Mouse (Mus musculus) retina, adult 2 months (tissue): ENCODE data around the gene Nemp2.
"Not testable (repeated sequence)": the region's sequence is repeated elsewhere in the genome, so short reads cannot be mapped to it uniquely, and the experiment has no call there.

Source experiments
- DNase-seq: peaks from one replicate; pipeline ENCODE4 v3.0.0-alpha.2; 2012; ENCODE audit warnings: low read depth, low spot score

Nemp2 gene

DNA sequence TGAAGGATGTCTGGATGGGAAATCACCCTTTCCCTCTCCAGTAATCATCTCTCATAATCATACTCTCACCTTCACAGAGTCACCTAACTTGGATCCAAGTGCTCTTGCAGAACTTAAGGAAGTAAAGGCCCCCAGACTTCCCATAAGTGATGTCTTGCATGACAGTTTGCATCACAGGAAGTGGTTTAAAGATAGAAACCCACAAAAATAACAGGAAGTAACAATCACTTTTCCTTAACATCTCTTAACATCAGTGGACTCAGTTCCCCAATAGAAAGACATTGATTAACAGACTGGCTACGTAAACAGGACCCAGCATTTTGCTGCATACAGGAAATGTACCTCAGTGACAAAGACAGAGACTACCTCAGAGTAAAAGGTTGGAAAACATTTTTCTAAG is 22.9 kb downstream of the Nemp2 start:
- DNase-seq = no peak

- DNase-seq = no peak
Measured at GRCm38 (mm10) chr1:52655153-52655552, 24.6 kb downstream of the Nemp2 start.

DNA sequence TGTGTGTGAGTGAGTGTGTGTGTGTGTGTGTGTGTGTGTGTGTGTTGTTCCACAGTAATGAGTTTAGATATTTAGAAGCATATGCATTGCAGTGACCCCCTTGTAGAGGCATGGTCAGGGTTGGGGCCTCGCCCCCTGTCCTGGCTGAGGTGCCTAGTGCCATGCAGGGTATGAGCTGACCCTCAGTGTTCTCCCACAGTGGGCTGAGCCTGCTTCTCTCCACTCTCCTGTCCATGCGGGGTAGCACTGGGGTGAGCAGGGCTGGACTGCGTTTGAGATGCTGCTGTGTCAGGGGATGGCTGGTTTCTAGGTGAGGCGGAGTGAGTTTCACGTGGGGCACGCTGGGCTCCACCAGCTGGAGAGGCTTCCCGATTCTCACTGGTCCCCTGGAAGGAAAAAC is 27.7 kb downstream of the Nemp2 start:
- DNase-seq = no peak

- no peak for DNase-seq
Measured at GRCm38 (mm10) chr1:52660278-52660677, 29.8 kb downstream of the Nemp2 start.

DNA sequence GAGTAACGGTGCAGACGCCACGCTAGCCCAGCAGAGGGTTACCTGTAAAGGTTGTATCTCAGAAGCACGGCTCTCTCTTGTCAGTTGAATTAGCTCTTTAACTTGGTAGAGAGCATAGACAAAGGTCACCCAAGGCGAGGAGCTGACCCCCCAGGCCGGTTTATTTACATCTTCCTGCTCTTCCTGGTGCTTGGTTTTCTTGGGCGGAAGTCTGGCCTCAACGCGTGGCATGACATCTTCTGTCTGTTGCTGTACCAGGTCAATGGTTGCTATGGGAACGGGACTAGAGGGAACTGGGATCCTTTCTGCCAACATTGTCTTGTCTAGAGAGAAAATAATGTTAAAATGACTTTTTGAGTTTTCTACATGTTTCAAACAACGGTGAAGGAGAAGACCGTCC is 30.3 kb downstream of the Nemp2 start:
- no peak for DNase-seq

- no peak for DNase-seq
Measured at GRCm38 (mm10) chr1:52663228-52663627, 32.7 kb downstream of the Nemp2 start.

DNA sequence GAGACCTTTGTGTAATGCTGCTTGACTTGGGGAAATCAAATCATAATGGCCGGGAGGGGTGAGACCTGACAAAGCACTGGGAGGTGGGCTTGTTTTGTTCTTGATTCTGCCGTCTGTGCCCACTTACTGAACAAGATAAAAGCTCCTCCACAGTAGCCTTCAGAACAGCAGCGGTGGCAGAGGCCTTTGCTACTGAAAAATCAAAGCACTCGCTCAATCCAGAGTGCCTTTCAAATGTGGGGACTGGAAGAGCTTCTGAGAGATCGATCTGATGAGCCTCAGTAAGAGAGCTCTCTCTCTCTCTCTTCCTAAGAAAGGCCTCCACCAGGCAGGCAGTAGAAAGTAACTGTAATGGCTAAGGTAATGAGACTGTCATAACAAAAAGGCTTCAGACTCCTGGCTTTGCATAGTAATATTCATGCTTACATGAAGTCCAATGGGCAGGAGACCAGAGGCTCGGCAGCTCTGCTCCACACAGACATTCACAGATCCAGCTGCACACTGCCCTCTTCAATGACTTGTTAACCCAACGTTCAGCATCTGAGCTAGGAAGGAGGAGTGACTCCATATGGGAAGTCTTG is 38.3 kb downstream of the Nemp2 start:
- no peak for DNase-seq

DNA sequence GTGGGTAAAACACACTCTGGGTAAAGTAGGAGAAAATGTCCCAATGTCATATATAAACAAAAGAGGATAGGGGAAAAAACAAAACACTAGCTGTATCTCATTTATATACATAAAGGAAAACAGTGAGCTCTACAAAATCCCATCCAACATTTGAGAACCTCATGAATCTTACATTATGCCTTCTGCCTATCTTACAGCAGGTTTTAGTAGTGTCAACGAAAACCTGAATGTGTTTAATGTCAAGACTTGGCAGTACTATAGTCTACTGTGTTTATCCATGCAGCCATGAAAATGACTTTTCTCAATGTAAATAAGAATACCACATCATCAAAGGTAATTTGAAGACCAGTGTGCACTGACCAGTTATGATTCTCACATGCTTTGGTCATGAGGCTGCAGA is 39.4 kb downstream of the Nemp2 start:
- DNase-seq = no peak

DNA sequence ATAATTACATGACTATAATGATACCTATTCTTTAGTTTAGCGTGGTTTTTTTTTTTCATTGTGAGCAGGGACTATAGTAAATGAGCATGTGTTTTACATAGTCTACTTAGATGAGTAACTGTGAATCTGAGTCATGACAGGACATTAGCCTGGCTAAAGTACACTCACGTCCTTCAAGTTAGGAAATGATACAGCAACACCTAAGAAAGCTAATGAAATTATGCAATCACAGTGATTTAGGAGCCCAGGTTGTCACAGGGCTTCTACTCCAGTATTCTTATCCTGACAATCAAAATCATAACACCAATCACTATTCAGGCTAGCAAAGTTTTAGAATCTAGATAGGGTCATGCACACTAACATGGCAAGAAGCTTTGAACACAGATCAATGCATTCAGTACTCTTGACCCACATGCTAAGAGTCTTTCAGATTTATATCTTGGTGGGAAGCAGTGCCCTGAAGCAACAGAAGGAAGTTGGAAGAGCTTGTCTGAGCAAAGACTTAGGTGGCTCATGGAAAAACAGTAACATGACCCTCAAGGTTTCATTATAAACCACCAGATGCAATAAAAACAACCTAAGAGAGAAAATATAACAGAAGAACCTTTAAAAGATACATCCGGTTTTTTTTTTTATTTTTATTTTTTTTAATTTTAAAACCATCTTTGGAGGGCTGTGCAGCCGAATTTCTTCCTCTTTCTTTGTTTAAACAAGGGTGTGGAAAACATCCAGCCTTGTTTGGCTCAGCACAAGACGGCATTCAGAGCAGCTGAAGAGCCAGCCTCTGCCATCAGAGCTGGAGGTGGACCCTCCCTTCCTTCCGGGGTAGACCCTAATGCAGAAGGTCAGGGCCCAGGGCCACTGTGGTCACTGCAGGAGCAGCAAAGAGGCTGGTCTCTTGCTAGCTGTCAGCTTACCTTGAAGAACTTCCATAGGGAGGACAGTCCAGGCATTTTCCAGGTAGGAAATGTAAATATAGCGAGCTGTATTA is 45.4 kb downstream of the Nemp2 start:
- DNase-seq = no peak

DNA sequence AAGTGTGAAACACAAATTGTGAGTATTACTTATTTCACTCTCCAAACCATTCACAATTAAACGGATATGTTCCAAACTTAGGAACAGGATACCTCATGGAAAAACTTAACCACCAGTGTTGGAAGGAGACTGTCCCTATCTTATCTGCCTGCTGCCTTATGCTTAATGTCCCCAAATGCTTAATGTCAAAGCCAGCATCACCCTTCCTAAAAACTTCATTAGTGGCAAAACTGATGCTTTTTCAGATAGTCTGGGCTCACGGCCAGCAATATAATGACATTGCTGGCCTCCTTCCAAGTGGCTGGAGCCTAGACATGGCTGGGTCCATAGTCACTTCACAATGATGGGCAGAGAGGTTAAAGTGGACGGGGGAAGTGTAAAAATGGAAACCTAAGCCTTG is 46.1 kb downstream of the Nemp2 start:
- no peak for DNase-seq

DNA sequence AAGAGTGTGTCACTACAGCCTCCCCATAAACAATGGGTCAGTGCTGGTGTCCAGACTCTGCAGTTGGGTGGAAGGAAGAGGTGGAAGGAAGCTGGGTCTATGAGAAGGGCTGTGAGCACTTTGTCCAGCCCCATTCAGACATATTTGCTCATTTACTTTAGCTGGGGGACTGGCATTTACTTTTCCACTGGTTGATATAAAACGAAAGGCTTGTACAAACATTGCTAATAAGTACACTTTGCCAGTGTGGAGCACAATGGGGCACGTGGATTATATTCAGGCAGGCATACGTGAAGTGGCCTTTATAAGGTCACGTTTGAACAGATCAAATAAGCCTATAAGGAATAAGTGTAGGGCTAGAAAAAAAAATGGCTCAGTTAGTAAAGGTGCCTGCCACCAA is 53.0 kb downstream of the Nemp2 start:
- no peak for DNase-seq

GRCm38 (mm10) chr1:52687636-52688035 is 57.1 kb downstream of the Nemp2 start:
- no peak for DNase-seq

- DNase-seq = not testable (repeated sequence)
Measured at GRCm38 (mm10) chr1:52694456-52694855, 64.0 kb downstream of the Nemp2 start.
